Mouse (Mus musculus) urinary bladder, adult 18-20 months (tissue): ENCODE results near the gene Ifi213.
"Not testable (repeated sequence)": the region's sequence is repeated elsewhere in the genome, so short reads cannot be mapped to it uniquely, and the experiment has no call there.

Source experiments
- DNase-seq, 2 experiments: peaks; one replicate each; pipeline ENCODE4 v3.0.0; 2022; ENCODE audit warnings: low spot score in 2 of 2, mixed read lengths in 2 of 2

The Ifi213 gene

DNA sequence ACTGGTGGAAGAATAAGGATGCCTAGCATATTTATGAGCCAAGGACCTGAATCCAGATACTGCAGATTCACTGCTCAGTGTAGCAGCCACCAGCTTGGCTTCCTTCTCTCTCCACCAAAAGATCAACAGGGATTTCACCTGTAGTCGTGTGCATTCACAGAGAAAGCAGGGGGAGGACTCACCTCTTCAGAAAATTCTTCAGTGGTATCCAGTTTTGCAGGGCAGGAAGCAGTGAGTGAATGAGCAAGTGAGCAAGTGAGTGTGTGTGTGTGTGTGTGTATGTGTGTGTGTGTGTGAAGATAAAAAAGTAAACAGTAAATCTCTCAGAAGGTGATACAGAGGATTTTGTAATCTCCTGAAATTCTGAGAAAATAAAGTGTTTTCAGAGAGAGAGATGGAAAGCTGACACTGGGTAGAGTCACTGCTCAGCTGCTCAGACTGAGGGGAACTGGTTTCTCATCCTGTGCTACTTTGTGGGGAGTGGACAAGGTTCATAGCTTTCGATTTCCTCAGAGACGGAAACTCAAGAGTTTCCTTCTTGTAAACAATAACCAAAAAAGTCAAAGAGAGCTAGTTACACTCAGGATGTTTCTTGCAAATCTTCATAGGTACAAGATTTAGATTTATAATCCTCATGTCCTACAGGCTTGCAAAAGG, at the start of gene Ifi213:
Gene Ifi213, minus strand, starts transcription at position 437 of the 657 bp plus-strand sequence.
- not testable (repeated sequence) for DNase-seq

DNA sequence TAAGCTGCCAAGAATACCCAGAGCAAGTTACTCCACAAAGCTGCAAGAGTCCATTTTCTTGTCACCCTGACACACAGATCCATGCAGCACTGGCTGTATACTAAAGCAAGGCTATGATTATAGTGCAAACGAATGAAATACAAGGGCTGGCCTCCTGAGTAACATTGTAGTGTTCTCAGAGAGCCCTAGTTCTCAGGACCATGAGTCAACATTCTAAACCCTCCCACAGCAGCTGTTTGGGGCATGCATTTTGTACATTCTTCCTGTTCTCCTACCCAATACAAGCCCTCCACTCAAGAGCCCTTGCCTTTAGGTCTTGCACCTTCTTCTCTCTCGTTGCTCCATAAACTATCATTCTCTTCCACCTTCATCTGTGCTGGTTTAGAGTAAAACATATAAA, 46.3 kb upstream of the Ifi213 start:
- DNase-seq = no peak

DNA sequence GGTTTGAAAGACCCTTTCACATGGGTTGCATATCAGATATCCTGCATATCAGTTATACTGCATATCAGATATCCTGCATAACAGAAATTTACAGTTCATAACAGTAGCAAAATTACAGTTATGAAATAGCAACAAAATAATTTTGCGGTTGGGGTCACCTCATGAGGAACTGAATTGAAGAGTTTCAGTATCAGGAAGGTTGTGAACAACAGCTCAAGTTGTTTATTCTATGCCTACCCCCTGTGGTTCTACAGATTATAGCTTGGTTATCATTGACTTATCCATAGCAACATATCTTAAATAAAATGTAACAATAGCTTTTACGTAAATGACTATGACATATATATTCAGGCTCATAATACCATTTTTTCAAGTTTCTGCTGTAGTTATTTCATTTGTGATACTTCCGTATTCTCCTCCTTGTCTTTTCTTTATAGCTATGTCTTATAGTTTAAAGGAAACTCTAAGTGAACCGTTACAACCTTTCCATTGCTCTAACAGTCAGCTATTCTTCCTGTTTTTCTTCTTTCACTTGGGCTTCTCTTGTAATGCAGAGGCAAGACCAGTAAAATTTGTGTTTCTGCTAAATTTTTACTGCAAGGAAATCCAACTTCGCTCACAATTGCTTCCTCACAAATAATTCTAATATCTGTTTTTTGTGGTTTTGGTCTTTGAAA, 35.0 kb upstream of the Ifi213 start:
- no peak for DNase-seq

DNA sequence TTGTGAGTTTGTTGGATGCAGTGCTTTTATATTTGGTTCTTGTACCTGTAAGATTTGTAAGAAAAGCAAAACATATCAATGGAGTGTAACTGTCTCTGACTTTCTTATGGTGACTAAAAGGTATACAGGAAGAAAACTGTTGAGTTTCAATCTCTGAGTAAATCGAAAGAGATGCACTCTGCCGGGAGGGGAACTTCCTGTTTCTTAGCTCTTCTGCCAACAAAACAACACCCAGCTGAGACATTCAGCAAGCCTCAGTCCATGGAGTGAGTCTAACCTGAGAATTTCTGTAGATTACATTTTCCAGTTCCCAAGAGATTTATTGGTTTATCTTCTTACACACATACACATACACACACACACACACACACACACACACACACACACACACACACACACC, 31.5 kb upstream of the Ifi213 start, which contains the start of gene Ifi209:
Gene Ifi209, plus strand, starts transcription at position 296 of the 400 bp plus-strand sequence.
- DNase-seq = not testable (repeated sequence)

DNA sequence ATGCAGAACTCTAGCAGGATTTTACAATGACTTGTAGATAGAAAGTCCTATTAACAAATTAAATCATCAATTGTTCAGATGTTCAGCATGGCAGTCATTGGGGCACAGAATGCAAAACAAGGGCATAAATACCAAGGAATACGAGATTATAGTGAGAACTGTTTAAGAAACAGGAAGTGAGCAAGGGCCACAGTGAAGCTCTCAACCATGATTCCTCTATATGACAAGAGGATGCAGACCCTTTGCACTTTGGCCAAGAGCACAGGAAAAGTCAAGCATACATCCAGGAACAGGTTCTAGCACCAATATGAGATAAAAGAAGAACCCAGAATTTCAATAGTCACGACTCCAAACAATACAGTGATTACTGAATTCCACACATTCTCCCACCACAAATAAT, 27.6 kb upstream of the Ifi213 start:
- no peak for DNase-seq

DNA sequence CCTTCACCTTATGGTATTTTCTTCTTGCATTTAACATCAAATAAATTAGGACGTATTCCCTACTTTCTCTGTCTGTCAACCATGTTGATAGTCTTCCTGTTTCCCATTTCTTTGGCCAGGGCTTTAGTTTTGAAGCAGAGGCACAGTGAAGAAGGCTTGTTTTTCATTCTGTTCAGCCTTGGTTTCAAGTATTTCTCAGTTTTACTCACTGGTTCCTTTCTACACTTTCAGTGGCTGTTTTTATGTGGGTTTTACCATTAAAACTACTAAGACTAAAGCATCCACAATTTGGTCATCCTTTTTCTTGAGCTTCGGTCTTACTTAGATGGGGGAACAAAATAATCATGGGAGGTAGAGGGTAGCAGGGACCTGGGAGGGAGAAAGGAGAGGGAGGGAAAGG, 25.0 kb upstream of the Ifi213 start:
- DNase-seq = no peak

DNA sequence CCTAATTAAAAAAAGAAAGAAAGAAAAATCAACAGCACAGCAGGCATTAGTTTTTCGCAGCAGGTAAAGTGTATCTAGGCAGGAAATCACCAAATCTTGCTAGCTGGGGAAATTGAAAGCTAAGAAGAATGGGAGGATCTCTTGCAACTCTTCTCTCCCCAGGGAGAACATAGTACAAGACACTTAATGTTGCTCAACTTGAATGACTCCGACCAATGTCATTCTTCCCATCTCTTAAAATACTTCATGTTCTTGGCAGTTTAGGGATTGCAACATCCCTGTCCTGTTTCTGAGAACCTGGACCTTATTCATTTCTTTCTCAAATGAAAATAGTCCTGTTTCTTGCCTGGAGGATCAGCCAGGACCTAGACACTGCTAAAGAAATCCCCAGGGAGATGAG, 23.1 kb upstream of the Ifi213 start:
- not testable (repeated sequence) for DNase-seq

DNA sequence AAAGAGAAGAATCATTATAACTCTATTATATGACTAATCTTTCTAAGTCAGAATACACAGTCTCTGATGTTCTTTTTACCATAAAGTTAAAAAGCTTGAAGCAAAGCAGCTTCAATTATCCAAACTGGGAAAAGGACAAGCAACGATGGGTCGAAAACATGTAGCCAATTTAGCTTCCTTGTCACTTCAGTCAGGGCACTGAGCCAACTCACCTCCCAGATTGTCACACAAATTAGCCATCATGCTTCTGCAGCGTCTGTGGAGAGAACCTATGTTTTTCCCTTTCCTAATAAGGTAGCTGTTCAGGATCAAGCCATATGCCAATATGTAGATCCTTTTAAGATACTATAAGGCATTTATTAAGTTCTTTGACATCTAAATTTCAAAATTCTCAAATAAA, 11.2 kb upstream of the Ifi213 start:
- not testable (repeated sequence) for DNase-seq

DNA sequence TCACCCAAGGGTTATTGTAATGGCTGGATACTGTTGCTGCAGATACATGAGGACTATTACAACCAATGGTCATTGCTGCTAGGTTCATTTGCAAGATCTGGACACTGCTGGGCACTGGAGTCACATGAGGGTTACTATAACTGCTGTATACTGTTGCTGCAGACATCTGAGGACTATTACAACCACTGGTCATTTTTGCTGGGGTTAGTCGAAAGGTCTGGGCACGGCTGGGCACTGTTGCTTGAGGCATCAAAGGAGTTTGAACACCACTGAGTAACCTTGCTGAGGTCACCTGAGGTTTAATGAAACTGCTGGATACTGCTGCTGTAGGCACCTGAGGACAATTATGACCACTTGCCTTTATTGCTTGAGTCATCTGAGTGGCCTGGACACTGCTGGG, 9.4 kb downstream of the Ifi213 start:
- not testable (repeated sequence) for DNase-seq

DNA sequence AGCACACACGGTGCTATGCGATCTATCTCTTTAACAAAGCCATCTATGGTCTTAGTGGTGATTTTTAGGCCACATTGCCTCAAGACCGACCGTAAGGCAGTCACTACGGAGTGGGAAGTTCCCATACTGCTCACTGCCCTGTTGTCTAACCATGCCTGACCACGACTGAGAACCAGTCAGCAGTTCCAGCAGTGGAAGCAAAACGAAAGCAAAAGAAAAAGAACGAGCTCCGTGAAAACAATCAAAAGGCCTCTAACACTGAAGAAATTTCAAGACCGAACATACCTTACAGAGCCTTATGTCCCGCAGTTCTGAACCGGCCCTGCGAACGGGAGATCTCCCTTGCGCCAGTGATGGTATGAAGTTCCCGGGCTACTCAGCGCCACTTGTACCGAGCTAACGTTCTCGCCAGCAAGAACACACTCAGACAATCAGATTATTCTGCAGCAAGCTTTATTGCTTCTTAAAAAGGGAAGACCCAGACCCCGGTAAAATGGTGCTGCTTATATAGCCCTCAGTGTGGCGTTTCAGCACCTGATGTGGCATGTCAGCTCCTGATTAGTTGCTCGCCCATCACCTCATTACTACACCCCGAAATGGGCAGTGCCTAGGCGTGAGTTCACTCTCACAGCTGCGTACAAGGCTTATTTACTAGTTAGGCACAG, 19.0 kb downstream of the Ifi213 start:
- no peak for DNase-seq

DNA sequence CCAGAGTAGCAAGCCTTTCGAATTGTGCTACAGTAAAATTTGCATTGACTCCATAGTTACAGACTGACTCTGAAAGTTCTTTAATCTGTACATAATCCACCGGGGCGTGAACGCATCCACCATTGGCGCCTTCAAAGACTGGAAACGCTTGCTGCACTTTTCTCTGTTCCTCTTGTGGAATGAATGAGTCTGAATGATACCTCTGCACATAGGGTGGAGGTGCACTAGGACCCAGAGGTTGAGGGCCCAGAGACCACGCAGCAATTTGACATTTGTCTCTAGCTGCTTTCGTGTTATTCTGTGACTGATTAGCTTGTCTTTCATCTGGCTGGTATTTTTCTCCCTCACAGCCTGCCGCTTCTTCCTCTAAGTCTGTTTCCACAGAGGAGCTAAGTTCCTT, 20.0 kb downstream of the Ifi213 start:
- DNase-seq = no peak

DNA sequence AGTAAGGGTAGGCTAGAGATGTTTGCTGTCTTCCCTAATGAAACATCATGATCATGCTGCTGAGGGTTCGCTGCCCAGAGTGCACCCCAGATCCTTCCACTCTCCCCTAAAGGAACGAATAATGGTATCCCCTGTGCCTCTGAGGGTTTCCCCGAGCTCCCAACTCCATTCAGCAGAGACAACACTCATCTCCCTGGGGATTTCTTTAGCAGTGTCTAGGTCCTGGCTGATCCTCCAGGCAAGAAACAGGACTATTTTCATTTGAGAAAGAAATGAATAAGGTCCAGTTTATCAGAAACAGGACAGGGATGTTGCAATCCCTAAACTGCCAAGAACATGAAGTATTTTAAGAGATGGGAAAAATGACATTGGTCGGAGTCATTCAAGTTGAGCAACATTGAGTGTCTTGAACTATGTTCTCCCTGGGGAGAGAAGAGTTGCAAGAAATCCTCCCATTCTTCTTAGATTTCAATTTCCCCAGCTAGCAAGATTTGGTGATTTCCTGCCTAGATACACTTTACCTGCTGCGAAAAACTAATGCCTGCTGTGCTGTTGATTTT, 48.5 kb downstream of the Ifi213 start:
- not testable (repeated sequence) for DNase-seq

DNA sequence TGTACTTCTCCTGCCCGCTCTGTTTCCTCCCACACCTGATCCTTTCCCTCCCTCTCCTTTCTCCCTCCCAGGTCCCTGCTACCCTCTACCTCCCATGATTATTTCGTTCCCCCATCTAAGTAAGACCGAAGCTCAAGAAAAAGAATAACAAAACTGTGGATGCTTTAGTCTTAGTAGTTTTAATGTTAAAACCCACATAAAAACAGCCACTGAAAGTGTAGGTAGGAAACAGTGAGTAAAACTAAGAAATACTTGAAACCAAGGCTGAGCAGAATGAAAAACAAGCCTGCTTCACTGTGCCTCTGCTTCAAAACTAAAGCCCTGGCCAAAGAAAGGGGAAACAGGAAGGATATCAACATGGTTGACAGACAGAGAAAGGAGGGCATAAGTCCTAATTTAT, 50.3 kb downstream of the Ifi213 start:
- not testable (repeated sequence) for DNase-seq

DNA sequence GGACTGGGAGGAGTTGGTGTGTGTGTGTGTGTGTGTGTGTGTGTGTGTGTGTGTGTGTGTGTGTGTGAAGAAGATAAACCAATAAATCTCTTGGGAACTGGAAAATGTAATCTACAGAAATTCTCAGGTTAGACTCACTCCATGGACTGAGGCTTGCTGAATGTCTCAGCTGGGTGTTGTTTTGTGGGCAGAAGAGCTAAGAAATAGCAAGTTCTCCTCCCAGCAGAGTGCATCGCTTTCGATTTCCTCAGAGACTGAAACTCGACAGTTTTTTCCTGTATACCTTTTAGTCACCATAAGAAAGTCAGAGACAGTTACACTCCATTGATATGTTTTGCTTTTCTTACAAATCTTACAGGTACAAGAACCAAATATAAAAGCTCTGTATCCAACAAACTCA, 63.3 kb downstream of the Ifi213 start, which contains the start of gene Ifi214:
Gene Ifi214, minus strand, starts transcription at position 167 of the 400 bp plus-strand sequence.
- DNase-seq = not testable (repeated sequence)

DNA sequence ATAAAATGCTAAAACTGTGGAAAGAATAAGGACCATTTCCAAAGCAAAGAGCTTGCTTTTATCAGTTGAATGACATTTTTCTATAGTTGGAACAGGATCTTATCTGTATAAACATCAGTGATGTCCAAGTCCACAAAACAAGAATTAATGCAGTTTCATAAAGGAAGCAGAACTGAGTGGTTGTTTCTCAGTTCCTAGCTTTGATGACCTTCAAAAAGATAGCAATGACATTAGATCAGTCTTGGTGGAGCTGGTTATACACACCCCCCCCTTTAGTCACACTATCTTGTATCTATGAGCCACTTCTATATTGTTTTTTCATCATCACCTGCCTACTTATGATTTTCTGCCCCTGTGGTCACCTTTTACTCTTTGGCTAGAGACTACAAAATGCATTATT, 77.6 kb downstream of the Ifi213 start:
- DNase-seq = no peak
